Mouse (Mus musculus): ENCODE measurements at regions not wholly inside any gene's neighbourhood (a gene's known extent, or its start where the extent isn't known, plus 50 kb on each side); places are given as distances from the start of the nearest gene placed in this dataset.

GRCm38 (mm10) chr8:10812060-10812670 lies 196.1 kb downstream of the Irs2 start:
- Histone ChIP-seq H3K9me3 (replicated peaks; ENCODE audit: insufficient read depth, low read length) (no peaks in the 10 kb centered on the region), H3K9ac (ENCODE audit: control insufficient read depth, low read depth, low read length, poor library complexity, severe bottlenecking) (no peak overlapping the region), H3K36me3 (ENCODE audit: control insufficient read depth in 1 of 2, insufficient read depth in 2 of 2, low read length in 2 of 2) (no peaks in the 10 kb centered on the region), H3K4me1 (ENCODE audit: control insufficient read depth in 1 of 2, insufficient read depth in 2 of 2, low read length in 2 of 2) (no peaks in the 10 kb centered on the region), H3K4me3 (ENCODE audit: control insufficient read depth in 1 of 2, insufficient read depth in 1 of 2, low read depth in 2 of 2, low read length in 2 of 2) (no peak overlapping the region), H3K79me2 (ENCODE audit: control insufficient read depth, insufficient read depth, low read length, poor library complexity) (no peaks in the 10 kb centered on the region), H3K27me3 (ENCODE audit: control insufficient read depth in 1 of 2, insufficient read depth in 2 of 2, low read length in 2 of 2) (peaks cover 0 to 1% of the 10 kb centered on the region in 2 experiments; a peak in 2 of 4 replicates), H3K27ac (ENCODE audit: control insufficient read depth, low read depth, low read length) (no peak overlapping the region)
- DNase-seq (ENCODE audit: low read depth, low spot score), result no peak
- no peak for TF ChIP-seq MYB (IDR thresholded peaks at IDR 0.05; ENCODE audit: low read depth, low read length)
- no peak for TF ChIP-seq RAD21 (IDR thresholded peaks at IDR 0.05; ENCODE audit: low read depth, low read length)
- TF ChIP-seq SMC3 (IDR thresholded peaks at IDR 0.05; ENCODE audit: low read depth, low read length), result no peak
- TF ChIP-seq BHLHE40 (IDR thresholded peaks at IDR 0.05; ENCODE audit: borderline replicate concordance, low read depth, low read length), result no peak
- TF ChIP-seq E2F4 (IDR thresholded peaks at IDR 0.05; ENCODE audit: borderline replicate concordance, low read depth, low read length), result no peak
- no peak for TF ChIP-seq RCOR1 (IDR thresholded peaks at IDR 0.05; ENCODE audit: low read depth, low read length)
- TF ChIP-seq POLR2AphosphoS2 (IDR thresholded peaks at IDR 0.05; ENCODE audit: low read length), result no peak
- no peak for TF ChIP-seq SIN3A (IDR thresholded peaks at IDR 0.05; ENCODE audit: low read length)
- TF ChIP-seq ZKSCAN1 (IDR thresholded peaks at IDR 0.05; ENCODE audit: low read depth, low read length), result no peak
- TF ChIP-seq MAX (IDR thresholded peaks at IDR 0.05; ENCODE audit: low read length), result no peak
- no peak for TF ChIP-seq USF1 (IDR thresholded peaks at IDR 0.05; ENCODE audit: low read depth, low read length)
- TF ChIP-seq ETS1 (IDR thresholded peaks at IDR 0.05; ENCODE audit: low read depth, low read length), result no peak
- TF ChIP-seq NELFE (IDR thresholded peaks at IDR 0.05; ENCODE audit: low read depth, low read length), result no peak
- TF ChIP-seq MYC (IDR thresholded peaks at IDR 0.05; ENCODE audit: low read depth, low read length), result no peak
- no peak for TF ChIP-seq TCF12 (IDR thresholded peaks at IDR 0.05; ENCODE audit: low read depth, low read length)
- no peak for TF ChIP-seq TAL1 (IDR thresholded peaks at IDR 0.05; ENCODE audit: low read length)
- TF ChIP-seq USF2 (IDR thresholded peaks at IDR 0.05; ENCODE audit: borderline replicate concordance in 1 of 2, insufficient read depth in 1 of 2, low read depth in 1 of 2, low read length in 2 of 2), result no peak
- TF ChIP-seq TBP (IDR thresholded peaks at IDR 0.05; ENCODE audit: low read depth, low read length), result no peak

DNA sequence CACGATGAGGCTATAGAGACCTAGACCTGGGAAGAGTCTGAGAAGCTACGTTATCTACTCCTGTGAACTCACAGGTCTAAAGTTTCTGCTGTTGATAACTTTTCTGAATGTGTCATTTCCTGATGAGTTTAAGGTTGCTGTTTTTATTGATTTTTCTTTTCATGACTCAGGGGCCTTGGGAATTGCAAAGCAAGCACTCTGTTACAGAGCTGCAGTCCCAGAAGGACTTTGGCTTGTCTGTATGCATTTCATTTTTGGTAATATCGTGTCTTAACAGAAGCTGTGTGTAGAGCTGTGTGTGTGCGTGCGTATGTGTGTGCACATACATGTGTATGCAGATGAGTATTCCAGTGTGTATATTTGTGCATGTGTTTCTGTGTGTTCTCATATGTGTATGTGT lies 201.2 kb downstream of the Irs2 start:
- H3K79me2 ChIP-seq (ENCODE audit: control insufficient read depth, insufficient read depth, low read length, poor library complexity), result no peaks in the 10 kb centered on the region
- no peak overlapping the region for H3K4me3 ChIP-seq (ENCODE audit: control insufficient read depth in 1 of 2, insufficient read depth in 1 of 2, low read depth in 2 of 2, low read length in 2 of 2)
- H3K27me3 ChIP-seq (ENCODE audit: control insufficient read depth in 1 of 2, insufficient read depth in 2 of 2, low read length in 2 of 2), result peaks cover 0 to under 1% of the 10 kb centered on the region in 2 experiments; a peak in 2 of 4 replicates
- no peak for DNase-seq (ENCODE audit: low read depth, low spot score)
- H3K36me3 ChIP-seq (ENCODE audit: control insufficient read depth in 1 of 2, insufficient read depth in 2 of 2, low read length in 2 of 2), result no peaks in the 10 kb centered on the region
- TF ChIP-seq KAT2A (conservative IDR thresholded peaks at IDR 0.05; ENCODE audit: low read depth, low read length) (no peak), TAL1 (IDR thresholded peaks at IDR 0.05; ENCODE audit: low read length) (no peak), USF1 (IDR thresholded peaks at IDR 0.05; ENCODE audit: low read depth, low read length) (no peak), ETS1 (IDR thresholded peaks at IDR 0.05; ENCODE audit: low read depth, low read length) (no peak), RCOR1 (IDR thresholded peaks at IDR 0.05; ENCODE audit: low read depth, low read length) (no peak), ZKSCAN1 (IDR thresholded peaks at IDR 0.05; ENCODE audit: low read depth, low read length) (no peak), MYC (IDR thresholded peaks at IDR 0.05; ENCODE audit: low read depth, low read length) (no peak), CHD1 (IDR thresholded peaks at IDR 0.05; ENCODE audit: low read depth, low read length) (no peak), MXI1 (IDR thresholded peaks at IDR 0.05; ENCODE audit: low read depth, low read length) (no peak), SMC3 (IDR thresholded peaks at IDR 0.05; ENCODE audit: low read depth, low read length) (no peak), JUND (IDR thresholded peaks at IDR 0.05; ENCODE audit: low read depth, low read length) (no peak), MAFK (IDR thresholded peaks at IDR 0.05; ENCODE audit: borderline replicate concordance, low read depth, low read length) (no peak), MYB (IDR thresholded peaks at IDR 0.05; ENCODE audit: low read depth, low read length) (no peak), BHLHE40 (IDR thresholded peaks at IDR 0.05; ENCODE audit: borderline replicate concordance, low read depth, low read length) (no peak), UBTF (IDR thresholded peaks at IDR 0.05; ENCODE audit: borderline replicate concordance, insufficient read depth, low read depth, low read length) (no peak), NRF1 (IDR thresholded peaks at IDR 0.05; ENCODE audit: insufficient read depth, low read depth, low read length, poor library complexity, severe bottlenecking) (no peak), CTCF (IDR thresholded peaks at IDR 0.05 in 2 of 3, conservative IDR thresholded peaks at IDR 0.05 in 1 of 3; ENCODE audit: control insufficient read depth in 1 of 3, insufficient read depth in 1 of 3, low read depth in 2 of 3, low read length in 3 of 3, poor library complexity in 1 of 3, severe bottlenecking in 1 of 3) (no peak), HCFC1 (IDR thresholded peaks at IDR 0.05; ENCODE audit: low read depth, low read length) (no peak), GABPA (IDR thresholded peaks at IDR 0.05; ENCODE audit: low read depth, low read length) (no peak)
- no peak overlapping the region for H3K9ac ChIP-seq (ENCODE audit: control insufficient read depth, low read depth, low read length, poor library complexity, severe bottlenecking)
- H3K9me3 ChIP-seq (replicated peaks; ENCODE audit: insufficient read depth, low read length), result no peaks in the 10 kb centered on the region
- no peak overlapping the region for H3K27ac ChIP-seq (ENCODE audit: control insufficient read depth, low read depth, low read length)
- no peaks in the 10 kb centered on the region for H3K4me1 ChIP-seq (ENCODE audit: control insufficient read depth in 1 of 2, insufficient read depth in 2 of 2, low read length in 2 of 2)
